Mouse (Mus musculus): ENCODE measurements around the gene Trp53i13.

DNA sequence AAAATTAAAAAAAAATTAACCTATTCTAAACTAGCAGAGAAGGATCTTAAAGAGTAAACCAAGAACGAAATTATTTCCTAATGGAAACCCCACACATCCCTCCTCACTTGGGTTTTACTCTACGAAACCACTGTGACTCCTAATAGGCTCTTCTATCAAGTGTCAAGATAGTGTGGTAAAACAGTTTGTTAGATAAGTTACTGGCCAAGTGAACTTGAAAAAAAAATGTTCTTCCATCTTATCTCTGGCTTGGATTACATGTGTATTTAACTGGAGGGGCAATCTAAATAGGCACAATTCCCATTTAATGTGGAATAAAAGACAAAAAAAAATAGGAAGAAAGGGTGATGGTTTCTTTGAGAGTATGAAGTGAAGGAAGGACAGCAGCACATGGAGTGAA lies 15.1 kb upstream of the Trp53i13 start:
- TF ChIP-seq POLR2A (IDR thresholded peaks at IDR 0.05; ENCODE audit: low read depth, low read length) (no peak), CTCF (IDR thresholded peaks at IDR 0.05; ENCODE audit: extremely low read depth, insufficient read length, insufficient replicate concordance, low read depth, low read length) (no peak)

All from small intestine, adult 2 months (tissue).